Mouse (Mus musculus) bone marrow, adult 2 months (tissue): ENCODE data around the gene Scand1.

Experiments
- CTCF ChIP-seq: fragments of 200-500 bp; IDR thresholded peaks from 2 replicates; pipeline ENCODE4 v1.5.1; 2011; ENCODE audit warnings: low read length, control low read depth; ENCODE audit not compliant: control insufficient read depth, insufficient read depth
- POLR2A ChIP-seq: fragments of 200-500 bp; IDR thresholded peaks from 2 replicates; pipeline ENCODE4 v1.6.1; 2011; ENCODE audit warnings: low read depth, mild to moderate bottlenecking, control low read depth, low read length, borderline replicate concordance; ENCODE audit not compliant: control insufficient read depth

DNA sequence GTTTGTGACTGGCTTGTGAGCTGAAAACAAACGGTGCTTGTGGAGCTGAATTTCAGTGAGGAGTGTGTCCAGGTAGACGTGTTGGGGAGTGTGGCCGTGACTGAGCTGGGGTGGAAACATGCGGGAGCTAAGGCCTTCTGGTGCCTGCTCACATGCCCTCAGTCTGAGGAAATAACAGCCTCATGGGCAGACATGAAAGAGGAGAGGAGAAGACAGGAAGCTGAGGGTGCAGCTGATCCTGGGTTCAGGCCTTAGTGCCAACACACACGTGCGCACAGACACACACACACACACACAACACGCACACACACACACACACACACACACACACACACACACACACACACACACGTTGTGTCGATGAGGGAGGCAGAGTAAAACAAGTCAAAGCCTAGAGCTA, 44.9 kb downstream of the Scand1 start:
- TF ChIP-seq CTCF, result no peak
- TF ChIP-seq POLR2A, result no peak
